Mouse (Mus musculus) brain, adult 10 weeks (tissue): ENCODE data around the gene Gm960. TPM values are rescaled to one million over a fixed set of nuclear protein-coding genes. Genes with fewer than 3 reads are reported as not detected.

Experiments
- polyA plus RNA-seq: library from polyadenylated mRNA; stranded (reverse); fragments of 350-450 nt; fragmentation: Illumina TruSeq; extraction: RNeasy Lipid Tissue Mini Kit (QIAGEN cat#74804); gene quantifications from one replicate; pipeline ENCODE4 v1.2.3, GENCODE M21; 2015; ENCODE audit warnings: low read depth, low replicate concordance

Gm960 gene
- 2.2 TPM for polyA plus RNA-seq

DNA sequence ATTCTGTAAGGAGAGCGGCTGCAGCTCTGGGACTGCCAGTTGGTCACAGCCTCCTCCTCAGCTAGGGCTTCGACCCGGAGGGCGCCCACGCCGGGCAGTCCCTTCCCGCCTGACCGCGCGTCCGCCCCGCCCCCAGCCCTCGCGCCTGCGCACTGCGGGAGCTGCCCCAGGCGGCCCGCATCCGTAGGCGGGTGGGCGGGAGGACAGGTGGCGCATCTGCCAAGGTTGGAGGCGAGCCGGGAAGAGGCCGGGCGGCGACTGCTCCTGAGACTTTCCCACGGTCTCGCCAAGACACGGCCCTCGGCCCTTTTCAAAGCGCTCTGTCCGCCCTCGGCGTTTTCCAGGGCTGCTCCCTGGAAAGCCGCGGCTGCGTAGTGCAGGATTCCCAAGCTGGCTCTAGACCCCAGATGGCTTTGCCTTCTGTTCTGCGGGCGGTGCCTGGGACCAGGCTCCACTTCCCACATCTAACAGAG, at the start of gene Gm960:
TSS of gene Gm960 (minus strand) at position 464 of the 473 bp plus-strand sequence.

DNA sequence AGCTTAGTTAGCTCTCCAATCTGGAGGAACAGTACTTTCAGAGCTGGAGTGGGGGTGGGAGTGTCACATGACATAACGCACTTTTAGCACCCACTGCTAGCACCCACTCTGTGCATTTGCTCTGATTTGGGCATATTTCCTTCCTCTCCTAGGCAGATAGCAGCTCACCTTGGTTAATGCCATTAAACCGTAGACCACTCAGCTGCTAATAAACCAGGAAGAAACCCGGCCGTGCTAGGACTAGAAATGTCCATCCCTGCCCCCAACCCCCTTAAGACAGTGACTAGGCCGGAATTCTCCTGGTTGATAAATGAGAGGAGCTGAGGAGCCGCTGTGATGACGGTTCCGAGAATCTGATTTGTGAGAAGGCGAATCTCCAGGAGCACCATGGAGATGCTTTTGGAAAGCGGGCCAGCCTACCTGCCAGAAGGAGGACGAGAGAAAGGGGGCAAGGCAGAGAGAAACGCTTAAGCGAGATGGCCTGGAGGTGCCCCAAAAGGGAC, 12.7 kb upstream of the Gm960 start, which contains the start of gene Sptbn2:
TSS of gene Sptbn2 (plus strand) at position 70 of the 503 bp plus-strand sequence.

DNA sequence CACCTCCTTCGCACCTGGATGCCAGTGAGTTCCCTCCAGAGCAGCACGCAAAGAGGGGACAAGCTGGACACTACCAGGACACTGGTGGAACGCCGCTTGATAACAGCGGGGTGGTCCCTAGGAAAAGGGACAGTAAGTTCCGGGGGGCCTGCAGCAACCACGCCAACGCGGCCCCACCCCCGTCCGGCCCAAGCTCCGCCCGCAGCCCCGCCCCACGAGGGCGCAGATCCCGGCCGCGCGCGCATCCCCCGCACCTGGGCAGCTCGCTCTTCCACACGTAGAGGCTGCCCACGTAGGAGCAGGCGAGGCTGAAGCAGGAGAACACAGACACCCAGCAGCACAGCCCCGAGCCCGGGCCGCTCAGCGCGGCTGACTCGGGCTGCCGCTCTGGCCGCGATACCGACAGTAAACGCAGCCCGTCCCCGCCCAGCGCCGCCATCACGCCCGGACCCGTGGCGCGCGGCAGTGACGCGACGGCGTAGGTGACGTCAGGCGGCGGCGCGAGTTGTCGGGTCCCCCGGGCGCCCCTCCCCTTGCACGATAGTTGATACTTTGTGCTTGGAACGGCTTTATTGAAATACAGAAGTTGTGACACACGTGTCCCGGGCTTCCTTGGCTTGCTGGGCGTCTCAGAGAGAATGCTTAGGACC, 73.2 kb downstream of the Gm960 start, which contains the start of gene Rce1:
TSS of gene Rce1 (minus strand) at position 463 of the 650 bp plus-strand sequence.

DNA sequence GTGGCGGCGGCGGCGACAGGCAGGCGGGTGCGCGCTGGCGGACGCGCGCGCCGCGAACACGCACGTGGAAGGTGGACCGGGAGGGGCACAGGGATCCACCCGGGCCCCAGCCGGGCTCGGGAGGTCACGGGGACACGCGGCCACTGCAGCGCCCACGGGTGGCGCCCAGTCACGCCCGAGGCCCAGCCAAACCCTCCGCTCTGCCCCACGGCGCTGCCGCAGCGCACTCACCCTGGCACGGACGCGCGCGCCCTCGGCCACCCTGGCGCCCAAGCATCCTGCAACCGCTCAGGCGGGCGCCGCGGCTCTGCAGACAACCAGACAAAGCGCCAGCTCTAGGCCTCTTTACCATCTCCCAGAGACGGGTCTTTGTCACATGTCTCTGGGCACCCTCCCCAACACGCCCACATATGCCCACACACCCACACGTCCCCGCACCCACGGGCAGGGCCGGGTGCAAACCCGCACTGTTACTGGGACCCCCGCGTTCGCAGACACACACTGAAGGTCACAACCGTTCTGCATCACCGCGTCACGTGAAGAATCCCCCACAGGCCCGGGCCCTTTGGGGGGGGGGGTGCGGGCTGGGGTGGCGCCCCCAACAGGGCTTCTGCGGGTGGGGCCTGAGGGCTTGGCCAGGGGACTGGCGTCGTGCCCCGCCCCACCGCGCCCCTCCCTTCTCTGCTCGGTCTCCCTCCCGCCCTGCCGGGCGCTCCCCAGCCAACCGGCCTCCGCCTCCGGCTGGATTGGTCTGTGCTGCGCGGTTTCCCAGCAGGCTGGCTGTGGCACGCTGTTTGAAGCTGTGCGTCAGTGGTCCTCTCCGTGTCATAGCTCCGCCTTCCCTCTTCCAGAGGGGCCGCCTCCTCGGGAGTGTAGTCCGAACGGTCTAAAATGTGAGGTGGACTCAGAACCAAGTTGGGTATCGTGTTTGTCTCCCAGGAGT, 83.0 kb downstream of the Gm960 start, which contains the start of gene Lrfn4:
TSS of gene Lrfn4 (minus strand) at position 517 of the 943 bp plus-strand sequence.

Other genes starting within 250 kb of the Gm960 start
- gene Syt12, start 221.2 kb downstream of the Gm960 start, polyA plus RNA-seq: 33.8 TPM
- gene 2010003K11Rik, start 200.1 kb downstream of the Gm960 start, polyA plus RNA-seq: not detected
- 46.9 TPM for gene Pcx, start 188.2 kb downstream of the Gm960 start, polyA plus RNA-seq
- gene Lrfn4, start 83.0 kb downstream of the Gm960 start, polyA plus RNA-seq: 21.6 TPM
- 33.2 TPM for gene Rce1, start 73.0 kb downstream of the Gm960 start, polyA plus RNA-seq
- gene Sptbn2, start 12.5 kb upstream of the Gm960 start, polyA plus RNA-seq: 238 TPM
- 28.5 TPM for gene Rbm4b, start 57.8 kb upstream of the Gm960 start, polyA plus RNA-seq
- 41.4 TPM for gene Rbm4, start 95.2 kb upstream of the Gm960 start, polyA plus RNA-seq
- gene Gm21992, start 112.9 kb upstream of the Gm960 start, polyA plus RNA-seq: 15.5 TPM
- 18.0 TPM for gene Rbm14, start 113.0 kb upstream of the Gm960 start, polyA plus RNA-seq
- 37.6 TPM for gene Ccs, start 140.7 kb upstream of the Gm960 start, polyA plus RNA-seq
- gene Ccdc87, start 140.7 kb upstream of the Gm960 start, polyA plus RNA-seq: 1.8 TPM
- gene Ctsf, start 156.5 kb upstream of the Gm960 start, polyA plus RNA-seq: 85.3 TPM
- 1.2 TPM for gene Actn3, start 179.2 kb upstream of the Gm960 start, polyA plus RNA-seq
- gene Zdhhc24, start 180.0 kb upstream of the Gm960 start, polyA plus RNA-seq: 23.6 TPM
- 26.4 TPM for gene Bbs1, start 208.0 kb upstream of the Gm960 start, polyA plus RNA-seq
- gene Dpp3, start 229.6 kb upstream of the Gm960 start, polyA plus RNA-seq: 45.4 TPM
- gene Peli3, start 244.5 kb upstream of the Gm960 start, polyA plus RNA-seq: 16.6 TPM